Mouse (Mus musculus): Measurements from ENCODE around the gene Ccar1. TPM values are rescaled to one million over a fixed set of nuclear protein-coding genes. Genes with fewer than 3 reads are reported as not detected.
"Not testable (repeated sequence)": the region's sequence is repeated elsewhere in the genome, so short reads cannot be mapped to it uniquely, and the experiment has no call there.

Ccar1 gene
- polyA plus RNA-seq, 1 experiment from 2014 or later, result 136 TPM

- not testable (repeated sequence) for H3K36me3 ChIP-seq; H3K4me3 ChIP-seq (replicated peaks); H3K9ac ChIP-seq (replicated peaks); H3K27ac ChIP-seq; H3K4me2 ChIP-seq (replicated peaks); H3K9me3 ChIP-seq; ATAC-seq; H3K4me1 ChIP-seq (replicated peaks)
- H3K27me3 ChIP-seq, result peaks cover 22% of the 10 kb centered on the region
- WGBS, result 93% methylated on average over 8 of the region's 8 CpGs
Measured at GRCm38 (mm10) chr10:62720574-62720973, 71.5 kb downstream of the Ccar1 start.

DNA sequence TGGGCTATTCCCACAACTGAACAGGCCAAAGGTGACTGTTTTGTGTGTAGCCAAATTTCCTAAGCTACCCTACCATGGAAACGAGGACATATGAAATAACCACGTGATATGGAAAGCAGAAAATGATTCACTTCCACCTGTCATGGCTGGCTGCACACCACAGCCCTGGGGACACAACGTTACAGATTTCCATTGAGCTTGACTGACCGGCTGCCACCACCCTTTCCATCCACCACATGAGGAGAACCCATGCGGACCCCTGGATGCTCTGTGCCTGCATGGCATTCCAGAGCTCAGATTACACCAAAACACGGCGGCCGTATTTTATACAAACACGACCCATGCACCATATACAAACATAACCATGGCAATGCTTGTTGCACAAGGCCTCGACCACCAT, 78.6 kb downstream of the Ccar1 start:
- no peaks in the 10 kb centered on the region for H3K9me3 ChIP-seq
- WGBS, result 82% methylated on average over 10 of the region's 10 CpGs
- H3K4me1 ChIP-seq (replicated peaks), result no peaks in the 10 kb centered on the region
- no peak overlapping the region for H3K9ac ChIP-seq (replicated peaks)
- no peak overlapping the region for H3K4me2 ChIP-seq (replicated peaks)
- H3K36me3 ChIP-seq, result no peaks in the 10 kb centered on the region
- H3K27me3 ChIP-seq, result no peaks in the 10 kb centered on the region
- H3K27ac ChIP-seq, result no peak overlapping the region
- ATAC-seq, result no peak
- no peak overlapping the region for H3K4me3 ChIP-seq (replicated peaks)

DNA sequence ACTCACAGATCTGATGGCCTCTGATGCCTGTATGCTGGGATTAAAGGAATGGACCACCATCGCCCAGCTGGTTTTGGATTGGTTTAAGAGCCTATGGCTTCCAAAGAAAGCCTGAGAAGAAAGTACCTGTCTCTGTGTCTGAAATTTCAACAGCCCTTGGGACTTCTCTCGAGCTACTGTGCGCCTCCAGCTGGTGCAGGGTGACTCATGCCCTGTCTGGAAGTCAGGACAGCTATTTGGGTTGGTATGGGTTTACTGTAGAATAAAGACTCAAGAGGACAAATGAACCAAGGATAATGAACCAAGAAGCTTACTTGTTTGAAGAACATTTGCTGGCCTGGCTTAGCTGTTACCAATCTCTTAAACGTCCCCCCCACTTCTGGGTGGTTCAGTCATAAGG, 88.5 kb downstream of the Ccar1 start:
- Histone ChIP-seq H3K9ac (replicated peaks) (no peak overlapping the region), H3K4me3 (replicated peaks) (no peak overlapping the region), H3K36me3 (no peaks in the 10 kb centered on the region), H3K4me2 (replicated peaks) (no peak overlapping the region), H3K27me3 (no peaks in the 10 kb centered on the region), H3K4me1 (replicated peaks) (no peaks in the 10 kb centered on the region), H3K9me3 (no peaks in the 10 kb centered on the region), H3K27ac (no peak overlapping the region)
- 82% methylated on average over 4 of the region's 4 CpGs for WGBS
- no peak for ATAC-seq

- Histone ChIP-seq H3K27ac (no peak overlapping the region), H3K9me3 (no peaks in the 10 kb centered on the region), H3K4me2 (replicated peaks) (no peak overlapping the region), H3K4me1 (replicated peaks) (no peaks in the 10 kb centered on the region), H3K4me3 (replicated peaks) (no peak overlapping the region), H3K27me3 (no peaks in the 10 kb centered on the region), H3K9ac (replicated peaks) (no peak overlapping the region), H3K36me3 (no peaks in the 10 kb centered on the region)
- ATAC-seq, result no peak
- WGBS, result 84% methylated on average over 4 of the region's 4 CpGs
Measured at GRCm38 (mm10) chr10:62702436-62702835, 89.7 kb downstream of the Ccar1 start.

Other genes starting within 250 kb of the Ccar1 start
- 62.1 and 69.1 TPM in 2 replicates for gene Kif1bp, start 213.8 kb downstream of the Ccar1 start, polyA plus RNA-seq (2015; fragmentation: Nextera tagmentation; extraction: Ambion mirVana)
- gene Ddx21, start 190.0 kb downstream of the Ccar1 start, polyA plus RNA-seq (2015; fragmentation: Nextera tagmentation; extraction: Ambion mirVana), result 18.2 and 20.0 TPM in 2 replicates
- gene Ddx50, start 141.1 kb downstream of the Ccar1 start, polyA plus RNA-seq (2015; fragmentation: Nextera tagmentation; extraction: Ambion mirVana), result 102 and 110 TPM in 2 replicates
- gene Stox1, start 66.2 kb downstream of the Ccar1 start, polyA plus RNA-seq (2015; fragmentation: Nextera tagmentation; extraction: Ambion mirVana), result 2.3 and 2.9 TPM in 2 replicates
- gene Tet1, start 116.7 kb upstream of the Ccar1 start, polyA plus RNA-seq (2015; fragmentation: Nextera tagmentation; extraction: Ambion mirVana), result 29.8 and 37.2 TPM in 2 replicates
- 11.6 and 14.0 TPM in 2 replicates for gene Slc25a16, start 128.3 kb upstream of the Ccar1 start, polyA plus RNA-seq (2015; fragmentation: Nextera tagmentation; extraction: Ambion mirVana)
- gene Dna2, start 154.7 kb upstream of the Ccar1 start, polyA plus RNA-seq (2015; fragmentation: Nextera tagmentation; extraction: Ambion mirVana), result 9.6 and 10.1 TPM in 2 replicates
- 51.7 and 55.5 TPM in 2 replicates for gene Rufy2, start 187.9 kb upstream of the Ccar1 start, polyA plus RNA-seq (2015; fragmentation: Nextera tagmentation; extraction: Ambion mirVana)
- 242 and 243 TPM in 2 replicates for gene Hnrnph3, start 231.9 kb upstream of the Ccar1 start, polyA plus RNA-seq (2015; fragmentation: Nextera tagmentation; extraction: Ambion mirVana)
- 1.3 TPM in 2 replicates for gene Pbld2, start 232.0 kb upstream of the Ccar1 start, polyA plus RNA-seq (2015; fragmentation: Nextera tagmentation; extraction: Ambion mirVana)

Data from midbrain, embryonic 13.5 days (tissue).